Mouse (Mus musculus) right cerebral cortex, postnatal 14 days (tissue): ENCODE data around the gene Orai1.

Experiments used
- DNase-seq: peaks from one replicate; pipeline ENCODE4 v3.0.0; 2022

The Orai1 gene

GRCm38 (mm10) chr5:122997205-122998204 lies 17.4 kb upstream of the Orai1 start:
- no peak for DNase-seq

GRCm38 (mm10) chr5:123000901-123001300 lies 14.0 kb upstream of the Orai1 start:
- no peak for DNase-seq

GRCm38 (mm10) chr5:123005716-123006592 lies 8.9 kb upstream of the Orai1 start:
- DNase-seq: no peak

- DNase-seq: no peak
Observed at GRCm38 (mm10) chr5:123008877-123009493, 5.9 kb upstream of the Orai1 start.

- DNase-seq: peak; percentile 48
Observed at GRCm38 (mm10) chr5:123009873-123010272, 5.0 kb upstream of the Orai1 start.

- DNase-seq: no peak
Observed at GRCm38 (mm10) chr5:123010806-123011205, 4.1 kb upstream of the Orai1 start.

- DNase-seq: no peak
Observed at GRCm38 (mm10) chr5:123011705-123012104, 3.2 kb upstream of the Orai1 start.

- peak; percentile 72 for DNase-seq
Observed at GRCm38 (mm10) chr5:123013599-123014315, 1.1 kb upstream of the Orai1 start.

GRCm38 (mm10) chr5:123015915-123016314 lies 1.0 kb downstream of the Orai1 start:
- no peak for DNase-seq

GRCm38 (mm10) chr5:123017504-123017903 lies 2.6 kb downstream of the Orai1 start:
- no peak for DNase-seq

GRCm38 (mm10) chr5:123019336-123020016 lies 4.6 kb downstream of the Orai1 start:
- DNase-seq: no peak

GRCm38 (mm10) chr5:123020426-123020825 lies 5.6 kb downstream of the Orai1 start:
- no peak for DNase-seq

GRCm38 (mm10) chr5:123021438-123021837 lies 6.6 kb downstream of the Orai1 start:
- no peak for DNase-seq

GRCm38 (mm10) chr5:123023049-123023448 lies 8.2 kb downstream of the Orai1 start:
- DNase-seq: no peak

GRCm38 (mm10) chr5:123024312-123024711 lies 9.4 kb downstream of the Orai1 start:
- DNase-seq: no peak

GRCm38 (mm10) chr5:123024965-123025573 lies 10.2 kb downstream of the Orai1 start:
- DNase-seq: no peak

GRCm38 (mm10) chr5:123026414-123026813 lies 11.5 kb downstream of the Orai1 start:
- DNase-seq: no peak

- no peak for DNase-seq
Observed at GRCm38 (mm10) chr5:123027436-123027835, 12.6 kb downstream of the Orai1 start.

- DNase-seq: no peak
Observed at GRCm38 (mm10) chr5:123029729-123030128, 14.9 kb downstream of the Orai1 start.

- no peak for DNase-seq
Observed at GRCm38 (mm10) chr5:123031312-123031711, 16.4 kb downstream of the Orai1 start.

GRCm38 (mm10) chr5:123033646-123034160 lies 18.8 kb downstream of the Orai1 start:
- DNase-seq: no peak
